Mouse (Mus musculus) E14TG2a.4 (cell line): Measurements from ENCODE around the gene Prep.

Experiments
- CTCF ChIP-seq: conservative IDR thresholded peaks from 2 replicates; pipeline ENCODE4 v1.5.1; 2014; ENCODE audit warnings: low read length
- NANOG ChIP-seq: IDR thresholded peaks from 2 replicates; pipeline ENCODE4 v1.6.1; 2014; ENCODE audit warnings: borderline replicate concordance, low read length, mixed read lengths
- POU5F1 ChIP-seq: IDR thresholded peaks from 2 replicates; pipeline ENCODE4 v1.6.1; 2014; ENCODE audit warnings: low read length, borderline replicate concordance

- TF ChIP-seq CTCF (no peak), NANOG (no peak), POU5F1 (no peak)
Measured at GRCm38 (mm10) chr10:45109041-45109440, 42.0 kb downstream of the Prep start.
